Mouse (Mus musculus) splenic B cell, adult 2 months (primary cell): ENCODE results near the gene Olfr834.

Experiments
- DNase-seq: peaks from one replicate; pipeline ENCODE4 v3.0.0-alpha.2; 2011; ENCODE audit warnings: low read depth, low spot score
- H3K27me3 ChIP-seq: 2 replicates; pipeline ENCODE4 v1.6.1; 2012; ENCODE audit warnings: mild to moderate bottlenecking, low read length, moderate library complexity, mixed read lengths; ENCODE audit not compliant: control insufficient read depth, poor library complexity, insufficient read depth, severe bottlenecking
- H3K36me3 ChIP-seq: 2 replicates; pipeline ENCODE4 v1.6.1; 2012; ENCODE audit warnings: mild to moderate bottlenecking, low read length, moderate library complexity, mixed read lengths; ENCODE audit not compliant: control insufficient read depth, poor library complexity, insufficient read depth, severe bottlenecking

Gene Olfr834

DNA sequence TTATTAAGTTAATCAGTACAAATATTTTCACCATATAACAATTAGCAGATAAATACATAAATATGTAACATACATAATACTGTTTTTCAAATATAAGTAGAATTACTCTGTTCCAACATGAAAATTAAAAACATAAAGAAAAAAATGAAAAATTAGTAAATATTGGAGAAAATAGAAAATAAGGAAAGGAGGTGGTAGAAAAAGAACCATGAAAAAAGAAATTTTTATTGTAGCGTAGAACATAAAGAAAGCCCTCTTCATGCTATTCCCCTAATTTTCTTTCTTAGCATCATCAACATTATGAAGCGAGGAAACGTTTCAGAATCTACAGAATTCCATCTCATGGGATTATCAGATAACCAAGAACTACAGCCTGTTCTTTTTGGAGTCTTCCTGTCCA is at the start of gene Olfr834:
Olfr834 (plus strand) TSS at position 301 of the 400 bp plus-strand sequence.
- H3K27me3 ChIP-seq: no peaks in the 10 kb centered on the region
- DNase-seq: no peak
- no peaks in the 10 kb centered on the region for H3K36me3 ChIP-seq

DNA sequence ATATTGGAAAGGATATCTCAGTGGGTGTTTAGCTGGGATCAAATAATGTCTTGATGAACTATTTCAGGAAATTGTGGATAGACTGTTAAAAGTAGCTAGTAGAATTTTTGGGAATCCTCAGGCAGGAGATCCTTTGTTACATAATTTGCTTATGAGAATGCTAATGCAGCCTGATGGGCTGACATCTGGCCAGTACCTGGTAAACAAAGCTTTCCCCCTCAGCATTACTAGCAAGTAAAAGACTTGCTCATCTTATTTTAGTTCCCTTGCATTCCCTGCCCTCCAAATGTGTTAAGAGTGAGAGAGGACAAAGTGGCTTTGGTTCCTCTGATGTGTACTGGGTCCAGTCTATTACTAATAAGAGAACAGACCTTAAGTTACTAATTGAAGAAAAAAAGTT is 25.8 kb upstream of the Olfr834 start:
- H3K36me3 ChIP-seq: no peaks in the 10 kb centered on the region
- DNase-seq: no peak
- H3K27me3 ChIP-seq: no peaks in the 10 kb centered on the region

DNA sequence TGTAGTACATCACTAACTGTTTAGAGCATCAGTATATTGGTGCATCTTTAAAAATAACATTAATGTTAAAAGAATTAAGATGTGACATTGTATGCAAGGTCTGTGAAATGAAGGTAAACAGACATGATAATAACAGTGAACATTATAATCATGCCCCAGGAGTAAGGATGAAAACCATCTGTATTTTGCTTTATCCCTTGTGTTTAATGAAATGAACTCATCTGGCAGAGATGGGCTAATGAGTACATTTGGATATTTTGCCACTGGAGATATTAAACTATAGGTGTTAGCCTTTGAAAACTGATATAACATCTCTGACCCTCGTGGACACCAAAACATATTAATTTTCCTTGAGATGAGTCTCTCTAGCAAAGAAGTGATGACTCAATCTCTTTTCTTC is 44.6 kb downstream of the Olfr834 start, which contains the start of gene Olfr835:
Olfr835 (plus strand) TSS at position 301 of the 400 bp plus-strand sequence.
- Histone ChIP-seq H3K27me3 (no peaks in the 10 kb centered on the region), H3K36me3 (no peaks in the 10 kb centered on the region)
- DNase-seq: no peak
